Mouse (Mus musculus): Measurements from ENCODE around the gene Plcd1.
A peak's percentile ranks its signal among the peaks of the same experiment; 100 is the strongest.

The Plcd1 gene

DNA sequence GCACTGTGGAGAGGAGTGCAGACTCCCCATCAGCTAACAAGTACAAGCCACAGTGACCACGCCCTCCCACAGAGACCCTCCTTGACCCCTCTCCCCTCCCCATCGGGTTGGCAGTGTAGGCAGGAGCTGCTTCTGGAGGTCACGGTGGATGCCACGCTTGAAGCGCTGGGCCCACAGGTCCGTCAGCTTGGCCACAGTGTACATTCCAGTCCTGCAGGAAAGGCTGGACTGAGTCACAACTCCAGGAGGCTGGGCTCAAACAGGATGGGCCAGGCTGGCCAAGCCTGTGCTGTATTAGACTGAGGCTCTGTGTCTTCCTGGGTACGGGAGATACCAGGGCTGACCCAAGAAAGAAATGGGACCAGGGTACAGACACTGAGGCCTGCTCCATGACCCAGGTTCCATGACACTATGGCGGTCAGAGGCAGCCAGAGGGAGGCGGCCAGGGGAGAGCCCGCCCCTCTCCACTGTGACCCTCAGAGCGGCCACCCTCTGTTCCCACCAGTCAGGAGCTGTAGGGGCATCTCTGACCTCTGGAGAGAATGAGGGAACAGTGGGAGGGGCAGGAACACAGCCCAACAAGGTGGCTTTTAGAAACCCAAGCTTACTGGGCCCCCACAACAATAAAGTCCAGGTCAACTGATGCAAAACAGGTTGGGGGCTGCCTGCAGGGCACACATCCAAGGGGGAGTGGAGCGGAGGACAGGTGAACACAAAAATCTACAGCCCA lies 1.6 kb downstream of the Plcd1 start:
- DNase-seq (ENCODE audit: low spot score in 2 of 2): no peak

DNA sequence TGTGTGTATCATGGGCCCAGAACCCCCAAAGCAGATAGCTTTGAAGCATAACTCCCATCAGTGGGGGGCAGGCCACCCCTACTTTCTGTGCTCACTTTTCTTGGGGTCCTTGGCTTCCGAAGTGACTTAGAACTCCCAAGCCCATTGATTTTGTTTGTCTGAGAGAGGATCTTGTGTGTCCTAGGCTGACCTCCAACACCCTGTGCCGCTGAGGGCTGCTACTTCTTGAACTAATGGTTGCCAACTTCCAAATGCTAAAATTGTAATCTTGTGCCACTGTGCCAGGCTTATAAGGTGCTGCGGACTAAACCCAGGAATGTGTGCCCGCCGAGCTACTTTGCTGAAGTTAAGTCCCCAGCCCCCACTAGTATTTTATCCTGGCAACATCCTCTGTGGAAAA lies 2.8 kb downstream of the Plcd1 start:
- no peak for DNase-seq (ENCODE audit: low spot score in 2 of 2)

DNA sequence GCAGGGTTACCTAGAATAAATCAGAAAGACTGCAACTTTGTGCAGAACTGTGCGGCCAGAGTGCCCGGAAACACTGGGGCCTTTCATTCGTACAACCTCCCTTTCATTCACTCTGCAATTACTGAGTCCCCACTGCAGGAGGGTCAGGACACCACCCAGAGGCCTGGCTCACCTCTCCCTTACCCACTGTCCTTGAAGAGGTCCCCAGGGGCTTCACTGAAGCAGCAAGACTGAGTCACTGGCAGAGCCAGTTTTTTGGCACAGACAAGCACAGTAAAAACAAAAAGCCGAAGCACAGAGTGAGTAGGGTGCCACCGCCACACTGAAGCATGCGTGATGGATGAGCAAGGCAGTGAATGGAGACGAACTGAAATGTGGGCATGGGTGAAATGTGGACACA lies 3.9 kb downstream of the Plcd1 start:
- DNase-seq (ENCODE audit: low spot score in 2 of 2): no peak

DNA sequence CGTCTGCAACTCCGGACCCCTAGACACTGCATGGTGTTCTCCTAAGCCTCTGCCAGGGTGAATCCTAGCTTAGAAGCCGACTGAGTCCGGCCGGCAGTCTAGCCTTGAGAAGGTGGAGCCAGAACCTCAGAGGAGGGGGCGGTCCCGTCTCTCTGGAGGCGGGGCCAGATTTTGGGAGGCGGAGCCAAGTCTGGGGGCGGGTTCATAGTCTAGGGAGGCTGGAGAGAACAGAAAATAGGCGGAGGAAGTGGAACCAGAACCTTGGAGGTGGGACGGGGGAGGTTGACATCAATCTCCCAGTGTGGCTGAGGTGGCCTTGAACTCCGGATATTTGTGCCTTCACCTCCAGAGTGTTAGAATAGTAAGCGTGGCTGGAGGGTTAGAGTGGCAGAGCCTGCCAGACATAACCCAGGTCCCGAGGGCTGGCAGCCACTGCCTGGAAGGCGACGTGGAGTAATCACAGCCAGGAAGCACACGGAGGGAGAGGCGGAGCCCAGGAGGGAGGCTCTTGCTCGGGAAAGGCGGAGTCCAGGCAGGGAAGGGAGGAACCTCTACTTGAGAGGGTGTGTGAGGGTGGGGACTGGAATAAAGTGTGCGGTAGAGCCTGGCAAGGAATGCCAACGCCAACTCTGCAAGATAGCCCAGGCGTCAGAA lies 5.0 kb downstream of the Plcd1 start:
- DNase-seq (ENCODE audit: low spot score in 2 of 2): peak in 1 of 2 experiments; percentile 84

DNA sequence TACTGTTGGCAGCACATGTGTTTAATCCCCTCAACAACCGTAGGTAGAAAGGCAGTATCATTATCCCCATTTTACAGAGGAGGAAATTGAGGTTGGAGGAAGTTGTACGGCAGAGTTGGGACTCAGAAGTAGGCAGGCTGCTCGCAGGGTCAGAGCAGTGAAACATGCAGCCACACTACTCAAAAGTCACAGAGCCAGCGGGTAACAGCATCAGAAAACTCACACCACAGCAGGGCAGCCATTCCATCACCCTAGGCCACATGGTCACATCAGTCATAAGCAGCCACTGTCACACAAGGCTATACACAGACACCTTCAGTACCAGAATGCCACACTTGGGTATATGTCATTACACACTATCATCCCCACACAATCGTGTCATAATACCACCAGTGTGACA lies 6.0 kb downstream of the Plcd1 start:
- DNase-seq (ENCODE audit: low spot score in 2 of 2): no peak

DNA sequence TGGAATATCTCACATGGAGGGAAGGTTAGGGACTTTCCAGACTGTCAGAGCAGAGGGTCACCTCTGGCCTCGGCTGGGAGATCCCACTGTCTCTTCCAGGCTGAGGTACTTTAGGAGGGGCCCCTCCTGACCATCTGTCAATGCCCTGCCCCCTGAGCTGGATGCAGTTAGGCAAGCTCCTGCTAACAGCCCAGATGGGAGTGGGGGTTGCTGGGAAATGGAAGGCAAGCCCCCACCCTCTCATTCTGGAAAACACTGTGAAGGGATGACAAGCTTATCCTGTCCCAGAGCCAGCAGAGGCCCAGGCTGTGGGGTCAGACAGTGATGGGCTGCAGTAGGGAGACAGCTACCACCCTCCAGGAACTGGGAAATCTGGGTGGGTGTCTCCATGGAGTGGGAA lies 6.9 kb downstream of the Plcd1 start:
- DNase-seq (ENCODE audit: low spot score in 2 of 2): no peak

DNA sequence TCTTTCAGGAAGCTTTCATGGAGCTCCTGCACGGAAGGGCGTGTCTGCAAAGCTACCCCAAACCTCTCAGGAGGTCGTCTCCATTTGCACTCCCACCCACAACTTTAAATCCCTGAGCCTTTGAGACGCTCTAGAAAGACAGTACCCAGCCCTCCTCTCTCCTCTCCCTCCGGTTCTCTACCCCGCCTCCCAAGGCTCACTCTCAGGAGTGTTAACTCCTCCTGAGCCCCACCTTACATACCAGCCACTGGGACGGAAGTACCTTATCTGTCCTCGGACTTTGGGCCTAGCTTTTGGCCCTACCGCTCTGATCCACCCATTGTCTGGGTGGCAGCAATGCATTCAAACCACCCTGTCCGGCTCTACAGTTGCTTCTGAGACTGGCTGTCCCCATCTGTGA lies 9.3 kb downstream of the Plcd1 start:
- DNase-seq (ENCODE audit: low spot score in 2 of 2): no peak

DNA sequence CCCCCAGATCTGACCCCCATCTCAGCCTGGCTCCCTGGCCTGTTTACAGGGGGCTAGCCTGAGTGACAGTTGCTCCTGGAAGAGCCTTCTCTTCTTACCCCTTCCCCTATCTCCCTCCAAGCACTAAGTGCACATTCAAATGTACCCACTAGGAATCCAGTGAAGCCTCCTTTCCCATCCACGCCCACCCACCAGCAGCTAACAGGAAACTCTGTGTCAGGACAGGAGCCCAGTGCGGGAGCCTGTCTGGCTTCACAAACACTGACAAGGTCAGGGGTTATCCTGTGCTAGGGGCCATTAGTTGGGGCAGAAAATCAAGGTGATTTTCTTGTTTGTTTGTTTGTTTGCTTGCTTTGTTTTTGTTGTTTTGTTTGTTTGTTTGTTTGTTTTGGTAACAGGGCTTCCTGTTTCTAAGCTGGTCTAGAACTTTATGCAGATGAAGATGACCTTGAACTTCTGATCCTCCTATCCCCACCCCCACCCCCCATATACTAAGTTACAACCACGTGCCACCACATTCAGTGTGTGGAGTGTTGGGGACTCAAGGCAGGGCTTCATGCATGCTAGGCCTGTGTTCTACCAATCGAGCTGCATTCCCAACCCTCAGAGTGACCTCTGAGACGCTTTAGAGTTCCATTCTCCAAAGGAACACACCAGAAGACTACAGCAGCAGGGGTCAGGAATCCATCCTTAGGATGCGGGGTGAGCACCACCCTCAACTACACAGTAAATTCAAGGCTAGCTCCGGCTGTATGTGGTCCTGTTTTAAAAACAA lies 10.5 kb downstream of the Plcd1 start:
- no peak for DNase-seq (ENCODE audit: low spot score in 2 of 2)

DNA sequence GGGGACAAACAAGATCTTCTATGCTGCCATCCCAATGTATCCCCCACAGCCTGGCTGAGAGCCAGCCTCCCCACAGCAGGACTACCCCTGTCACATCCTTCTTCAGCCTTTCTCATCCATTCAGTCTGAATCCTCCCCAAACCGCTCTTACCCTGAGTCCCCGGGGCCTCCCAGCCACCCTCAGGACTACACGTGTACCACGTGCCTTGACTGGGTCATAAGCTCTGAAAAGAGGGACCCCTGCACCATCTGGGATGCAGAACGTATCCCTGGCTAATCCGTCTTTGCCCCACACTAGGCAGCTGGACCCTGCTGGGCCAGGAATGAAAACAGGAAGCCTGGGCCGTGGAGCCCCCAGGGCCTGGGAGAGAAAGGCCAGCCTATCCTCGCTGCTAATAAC lies 11.3 kb downstream of the Plcd1 start:
- no peak for DNase-seq (ENCODE audit: low spot score in 2 of 2)

DNA sequence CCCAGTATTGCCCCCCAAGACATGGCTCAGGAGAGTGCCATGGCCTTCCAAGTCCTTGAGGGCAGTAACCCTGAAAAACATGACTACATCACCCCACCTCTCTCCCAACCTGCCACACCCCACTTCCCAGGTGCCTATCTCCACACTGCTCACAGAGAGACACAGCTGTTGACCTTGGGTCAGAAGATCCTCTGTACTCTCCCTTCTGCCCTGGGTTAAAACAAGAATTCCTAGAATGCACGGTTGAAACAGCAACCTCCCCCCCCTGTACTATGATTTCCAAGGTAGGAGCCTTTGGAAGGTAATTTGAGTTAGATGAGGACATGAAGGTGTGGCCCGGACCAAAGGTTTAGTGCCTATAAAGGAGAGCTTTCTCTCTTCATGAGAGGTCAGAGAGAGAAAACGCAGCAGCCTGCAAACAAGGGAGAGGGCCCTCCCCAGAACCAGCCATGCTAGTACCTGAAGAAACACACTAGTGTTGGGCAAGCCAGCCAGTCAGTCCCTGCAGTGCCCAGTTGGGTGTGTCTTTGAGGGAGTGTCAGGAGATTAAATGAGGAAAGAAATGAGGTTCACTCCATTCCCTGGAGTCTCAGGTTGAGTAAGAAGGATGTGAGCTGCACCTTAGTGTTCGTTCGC lies 13.1 kb downstream of the Plcd1 start:
- no peak for DNase-seq (ENCODE audit: low spot score in 2 of 2)

DNA sequence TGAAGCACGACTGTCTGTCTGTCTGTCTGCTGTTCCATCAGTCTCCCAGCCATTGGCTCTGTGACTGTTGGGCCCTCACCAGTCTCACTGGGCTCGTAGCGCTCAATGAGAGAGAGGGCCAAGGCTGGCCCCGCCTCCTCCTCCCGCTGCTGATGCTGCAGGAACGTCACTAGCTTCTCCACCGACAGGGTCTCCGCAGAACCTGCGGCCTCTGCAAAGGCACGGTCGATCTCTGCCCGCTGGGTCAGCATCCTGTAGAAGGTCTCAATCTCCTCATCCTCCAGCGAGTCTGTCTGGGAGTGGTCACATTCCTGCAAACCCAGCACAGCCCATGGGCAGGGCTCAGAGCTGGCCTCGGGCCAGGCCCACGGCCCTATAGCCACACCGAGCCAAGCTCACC lies 17.6 kb downstream of the Plcd1 start:
- no peak for DNase-seq (ENCODE audit: low spot score in 2 of 2)

DNA sequence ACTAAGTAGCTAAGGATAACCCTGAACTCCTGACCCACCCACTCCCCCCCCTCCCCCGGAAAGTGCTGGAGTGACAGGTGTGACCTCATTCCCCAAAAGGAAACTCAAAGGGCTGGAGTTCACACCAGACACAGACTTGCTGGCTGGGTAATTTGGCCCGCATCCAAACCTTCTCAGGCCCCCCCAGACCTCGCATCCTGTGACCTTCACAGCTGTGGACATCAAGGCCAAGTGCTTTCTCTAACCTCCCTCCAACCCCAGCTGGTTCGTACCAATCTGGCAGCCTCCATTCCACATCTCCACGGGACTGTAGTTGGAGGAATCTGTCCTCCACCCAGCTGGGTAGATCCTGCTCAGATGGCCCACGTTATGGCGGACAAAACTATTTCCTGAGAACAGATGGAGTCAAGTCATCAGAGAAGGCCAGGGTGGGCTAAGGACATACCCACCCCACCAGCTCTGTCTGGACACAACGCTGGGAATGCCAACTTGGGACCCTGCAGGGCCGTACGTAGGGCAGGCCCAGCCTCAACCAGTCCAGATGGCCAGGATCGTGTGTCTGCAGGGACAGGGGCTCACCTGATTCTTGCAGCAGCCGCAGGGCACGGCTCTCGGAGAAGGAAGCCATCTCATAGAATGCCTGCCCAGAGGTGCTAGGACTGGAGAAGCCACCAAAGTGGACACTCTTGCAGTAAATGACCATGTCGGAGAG lies 20.0 kb downstream of the Plcd1 start:
- no peak for DNase-seq (ENCODE audit: low spot score in 2 of 2)

DNA sequence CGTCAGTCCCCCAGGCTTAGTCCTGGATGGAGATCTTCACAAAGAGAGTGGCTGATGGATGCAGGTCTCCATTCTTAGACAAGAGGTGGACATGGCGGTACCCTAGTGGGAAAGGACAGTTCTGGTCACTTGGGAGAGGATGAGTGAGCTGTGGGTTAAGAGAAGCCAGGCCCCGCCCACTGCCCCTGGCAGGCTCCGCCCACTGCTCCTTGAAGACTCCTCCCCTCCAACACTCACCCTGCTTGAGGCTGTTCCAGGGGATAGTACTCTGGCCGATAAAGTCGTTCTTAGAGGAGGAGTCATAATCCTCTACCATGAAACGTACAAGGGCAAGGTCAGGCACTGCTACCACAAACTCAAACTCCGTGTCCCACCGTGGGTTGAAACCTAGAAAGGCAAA lies 21.5 kb downstream of the Plcd1 start:
- no peak for DNase-seq (ENCODE audit: low spot score in 2 of 2)

DNA sequence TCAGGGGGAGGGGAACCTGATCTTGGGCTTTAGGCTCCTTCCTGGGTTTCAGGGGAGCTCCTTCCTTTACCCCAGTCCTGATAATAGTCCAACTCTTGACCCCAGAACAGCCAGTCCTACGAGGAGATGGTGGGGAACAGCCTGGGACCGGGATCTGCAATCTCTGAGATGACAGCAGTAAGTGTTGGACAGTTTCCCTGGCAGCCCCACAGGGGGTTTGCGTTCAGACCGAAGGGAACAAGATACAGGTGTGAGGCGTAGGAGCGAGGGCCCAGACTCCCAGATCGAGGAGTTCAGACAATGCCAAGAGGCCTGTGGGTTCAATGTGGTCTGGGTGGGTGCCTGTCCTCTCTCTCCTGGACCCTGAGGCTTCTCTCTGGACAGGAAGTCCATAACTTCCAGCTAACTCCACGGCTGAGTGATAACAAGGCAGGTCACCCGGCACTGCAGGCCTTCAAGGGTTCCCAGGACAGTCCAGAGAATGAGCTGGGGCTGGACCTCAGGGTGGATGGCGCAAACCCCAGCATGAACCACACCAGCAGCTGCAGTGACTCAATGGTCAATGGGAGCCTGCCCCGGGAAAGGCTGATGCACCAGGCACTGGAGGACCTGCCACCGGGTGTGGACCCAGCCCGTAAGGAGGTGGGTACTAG lies 23.0 kb downstream of the Plcd1 start:
- DNase-seq (ENCODE audit: low spot score in 2 of 2): no peak

DNA sequence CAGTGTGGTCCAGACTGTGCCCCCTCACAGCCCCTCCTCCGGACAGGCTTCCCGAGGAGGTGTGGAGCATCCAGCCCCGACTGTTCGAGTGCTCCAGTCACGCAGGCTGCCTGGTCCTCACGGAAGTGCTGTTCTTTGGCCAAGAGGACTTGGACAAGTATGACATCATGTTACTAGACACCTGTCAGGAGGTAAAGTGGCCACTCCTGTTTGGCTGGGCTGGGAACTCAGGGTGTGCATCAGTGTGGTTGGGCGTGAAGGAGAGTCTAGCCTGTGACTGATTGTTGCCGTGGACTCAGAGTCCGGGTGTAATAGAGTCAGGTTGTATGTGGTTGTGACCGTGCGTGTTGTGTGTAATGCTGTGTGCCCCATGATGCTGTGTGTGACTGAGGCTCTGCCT lies 25.0 kb downstream of the Plcd1 start:
- no peak for DNase-seq (ENCODE audit: low spot score in 2 of 2)

DNA sequence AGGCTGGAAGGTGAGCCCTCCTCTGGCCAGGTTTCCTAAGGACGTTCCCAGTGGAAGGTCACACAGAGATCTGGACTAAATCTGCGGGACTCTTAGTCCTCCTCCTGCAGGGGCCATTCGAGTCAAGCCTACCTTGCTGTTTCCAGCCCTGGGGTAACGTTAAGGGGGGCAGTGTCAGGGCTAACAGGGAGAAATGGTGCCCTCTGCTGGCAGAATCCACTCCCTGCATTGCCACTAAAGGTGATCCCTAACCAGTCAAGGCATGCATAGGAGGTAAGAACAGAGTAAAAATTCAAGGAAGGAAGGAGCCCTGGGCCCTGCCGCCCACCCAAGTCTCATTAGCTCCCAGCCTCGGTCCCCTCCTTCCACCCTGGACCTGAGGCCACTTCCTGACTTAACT lies 25.7 kb downstream of the Plcd1 start:
- DNase-seq (ENCODE audit: low spot score in 2 of 2): peak in 1 of 2 experiments; percentile 86

DNA sequence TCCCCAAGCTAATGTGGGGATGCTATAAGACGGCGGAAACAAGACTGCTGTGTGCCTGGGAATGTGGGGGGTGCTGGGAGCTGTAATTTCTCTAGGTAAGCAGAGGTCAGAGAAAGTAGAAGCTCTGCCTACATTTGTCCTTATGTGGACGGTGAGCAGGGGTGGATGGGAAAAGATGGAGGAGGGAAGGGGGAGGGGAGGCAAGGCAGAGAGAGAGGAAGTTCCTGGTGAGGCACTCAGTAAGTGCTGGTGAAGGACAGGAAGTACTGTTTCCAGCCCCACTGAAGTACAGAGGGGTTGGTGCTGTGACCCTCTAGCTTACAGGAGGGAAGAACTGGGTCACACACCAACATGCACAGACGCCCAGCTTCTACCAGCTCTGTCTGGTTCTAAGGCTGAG lies 29.0 kb downstream of the Plcd1 start:
- DNase-seq (ENCODE audit: low spot score in 2 of 2): no peak

DNA sequence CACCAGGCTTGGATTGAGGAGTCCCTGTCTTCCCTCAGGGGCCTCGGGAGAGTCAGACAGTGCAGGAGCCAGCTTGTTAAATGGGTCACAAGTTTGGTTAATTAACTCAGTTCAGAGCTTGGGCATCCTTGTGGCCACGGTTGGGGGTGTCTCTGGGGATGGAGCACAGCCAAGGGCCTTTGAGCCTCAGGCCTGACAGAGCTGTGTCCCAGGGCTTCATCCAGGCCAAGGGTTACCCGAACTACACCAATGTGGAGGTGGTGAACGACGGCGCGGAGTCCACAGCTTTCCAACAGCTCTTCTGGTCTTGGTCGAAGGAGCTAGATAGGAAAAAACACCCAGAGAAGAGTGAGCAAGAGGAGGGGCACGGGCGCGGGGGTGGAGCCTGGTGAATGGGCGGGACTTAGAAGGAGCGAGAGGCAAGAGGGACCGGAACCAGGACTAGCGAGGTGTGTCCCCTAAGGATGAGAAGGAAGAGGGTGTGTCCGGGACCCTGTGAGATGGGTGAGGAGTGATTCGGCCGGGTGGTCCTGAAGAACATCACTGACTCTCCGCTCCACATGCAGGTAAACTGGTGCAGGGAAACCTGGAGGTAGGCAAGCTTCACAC lies 30.2 kb downstream of the Plcd1 start:
- DNase-seq (ENCODE audit: low spot score in 2 of 2): no peak

DNA sequence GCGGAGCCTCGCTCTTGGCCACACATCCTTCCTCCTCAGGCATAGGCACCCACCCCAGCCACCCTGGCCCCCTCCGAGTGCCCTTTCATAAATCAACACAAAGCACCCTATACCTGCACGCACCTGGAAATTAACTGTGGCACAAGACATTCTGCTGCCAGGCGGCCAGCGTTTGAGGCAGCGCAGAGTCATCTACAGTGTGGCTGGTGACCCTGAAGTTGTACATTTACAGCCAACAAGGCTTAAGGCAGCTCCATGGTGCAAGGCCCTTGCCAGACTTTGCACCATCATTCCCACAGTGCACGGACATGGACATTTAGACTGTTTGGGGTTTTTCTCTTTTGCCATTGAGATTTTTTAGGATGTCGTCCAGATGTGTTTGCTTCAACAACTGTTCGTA lies 32.6 kb downstream of the Plcd1 start:
- DNase-seq (ENCODE audit: low spot score in 2 of 2): no peak

DNA sequence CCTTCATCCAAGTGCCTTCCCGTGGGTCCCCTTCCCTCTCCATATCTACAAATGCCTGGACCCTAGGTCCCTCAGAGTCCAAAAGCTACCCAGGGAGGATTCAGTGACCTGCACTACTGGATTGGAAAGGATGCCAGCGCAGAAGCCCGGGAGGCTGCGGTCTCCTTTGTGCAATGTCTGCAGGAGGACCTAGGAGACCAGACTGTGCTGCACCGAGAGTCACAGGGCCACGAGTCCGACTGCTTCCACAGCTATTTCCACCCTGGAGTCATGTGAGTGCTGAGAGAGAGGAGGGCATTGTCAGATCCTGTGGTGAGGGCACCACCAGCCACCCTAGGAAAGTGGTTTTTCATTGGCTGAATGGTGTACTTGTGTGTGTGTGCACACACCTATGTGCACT lies 35.1 kb downstream of the Plcd1 start:
- no peak for DNase-seq (ENCODE audit: low spot score in 2 of 2)

DNA sequence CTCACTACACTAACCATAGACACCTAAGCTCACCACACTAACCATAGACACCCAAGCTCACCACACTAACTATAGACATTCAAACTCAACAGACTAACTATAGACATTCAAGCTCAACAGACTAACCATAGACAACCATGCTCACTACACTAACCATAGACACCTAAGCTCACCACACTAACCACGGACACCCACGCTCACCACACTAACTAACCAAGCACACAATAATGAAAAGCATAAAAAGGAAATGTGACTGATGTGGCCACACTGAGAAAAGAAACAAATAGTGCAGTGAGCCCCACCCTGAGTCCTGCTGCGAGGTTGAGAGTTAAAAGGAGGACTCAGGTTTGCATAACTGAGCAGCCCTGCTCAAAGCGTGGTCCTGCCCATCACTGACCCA lies 38.0 kb downstream of the Plcd1 start:
- DNase-seq (ENCODE audit: low spot score in 2 of 2): no peak
